Mouse (Mus musculus): ENCODE data around the gene Ehmt2. TPM values are rescaled to one million over a fixed set of nuclear protein-coding genes. Genes with fewer than 3 reads are reported as not detected.
A peak's percentile ranks its signal among the peaks of the same experiment; 100 is the strongest.
"Not testable (repeated sequence)": the region's sequence is repeated elsewhere in the genome, so short reads cannot be mapped to it uniquely, and the experiment has no call there.

The Ehmt2 gene
- total RNA-seq, 2 experiments from 2014 or later, result 162 to 194 TPM

- DNase-seq (ENCODE audit: low spot score in 2 of 2), result no peak
- intact Hi-C loops (cut with DNase I), result no loop called here
Observed at GRCm38 (mm10) chr17:34887942-34888341, 10.3 kb upstream of the Ehmt2 start.

- intact Hi-C loops (cut with DNase I), result loop anchor here (5.0 kb wide), 2 partner anchors 38 to 53 kb away; partner anchors contain the start of genes Dxo, Nelfe, Skiv2l and Stk19
Observed at GRCm38 (mm10) chr17:34890074-34890743, 8.1 kb upstream of the Ehmt2 start.

GRCm38 (mm10) chr17:34891377-34891776, 6.9 kb upstream of the Ehmt2 start:
- DNase-seq (ENCODE audit: low spot score in 2 of 2), result no peak
- intact Hi-C loops (cut with DNase I), result loop anchor here (5.0 kb wide), 2 partner anchors 39 to 54 kb away; partner anchors contain the start of genes Dxo, Nelfe, Skiv2l and Stk19

More at GRCm38 (mm10) chr17:34890074-34890743, 8.1 kb upstream of the Ehmt2 start:
- DNase-seq (ENCODE audit: low spot score in 2 of 2), result no peak

GRCm38 (mm10) chr17:34893072-34893824, 5.0 kb upstream of the Ehmt2 start:
- intact Hi-C loops (cut with DNase I), result loop anchor here (5.0 kb wide), 2 partner anchors 41 to 56 kb away; partner anchors contain the start of genes Dxo, Nelfe, Skiv2l and Stk19
- DNase-seq (ENCODE audit: low spot score in 2 of 2), result no peak

GRCm38 (mm10) chr17:34894074-34894597, 4.1 kb upstream of the Ehmt2 start:
- intact Hi-C loops (cut with DNase I), result loop anchor here (5.0 kb wide), 2 partner anchors 42 to 57 kb away; partner anchors contain the start of genes Dxo, Nelfe, Skiv2l and Stk19
- DNase-seq (ENCODE audit: low spot score in 2 of 2), result peak; percentile 90 to 93

GRCm38 (mm10) chr17:34894801-34895530, 3.3 kb upstream of the Ehmt2 start:
- intact Hi-C loops (cut with DNase I), result loop anchor here (5.0 kb wide), 5 partner anchors 43 to 342 kb away; partner anchors contain the start of genes Dxo, Nelfe, Nfkbil1 and Ppt2
- DNase-seq (ENCODE audit: low spot score in 2 of 2), result peak; percentile 33 to 56

- intact Hi-C loops (cut with DNase I), result loop anchor here (5.0 kb wide), 3 partner anchors 57 to 342 kb away; partner anchors contain the start of genes Nfkbil1, Ppt2 and Prrt1
- no peak for DNase-seq (ENCODE audit: low spot score in 2 of 2)
Observed at GRCm38 (mm10) chr17:34895724-34896123, 2.5 kb upstream of the Ehmt2 start.

- DNase-seq (ENCODE audit: low spot score in 2 of 2), result no peak
- intact Hi-C loops (cut with DNase I), result loop anchor here (5.0 kb wide), 3 partner anchors 56 to 341 kb away; partner anchors contain the start of genes Nfkbil1, Ppt2 and Prrt1
Observed at GRCm38 (mm10) chr17:34896366-34896765, 1.9 kb upstream of the Ehmt2 start.

- intact Hi-C loops (cut with DNase I), result loop anchor here (5.0 kb wide), 3 partner anchors 55 to 340 kb away; partner anchors contain the start of genes Nfkbil1, Ppt2 and Prrt1
- DNase-seq (ENCODE audit: low spot score in 2 of 2), result peak in 1 of 2 experiments; percentile 49
Observed at GRCm38 (mm10) chr17:34897373-34898159, 703 bp upstream of the Ehmt2 start.

- intact Hi-C loops (cut with DNase I), result loop anchor here (5.0 kb wide), 3 partner anchors 54 to 339 kb away; partner anchors contain the start of genes Nfkbil1, Ppt2 and Prrt1
- peak in 1 of 2 experiments; percentile 38 for DNase-seq (ENCODE audit: low spot score in 2 of 2)
Observed at GRCm38 (mm10) chr17:34898706-34899052, 410 bp downstream of the Ehmt2 start.

GRCm38 (mm10) chr17:34899053-34899889, 1.0 kb downstream of the Ehmt2 start:
- DNase-seq (ENCODE audit: low spot score in 2 of 2), result peak; percentile 39 to 52
- intact Hi-C loops (cut with DNase I), result loop anchor here (5.0 kb wide), 3 partner anchors 53 to 338 kb away; partner anchors contain the start of genes Nfkbil1, Ppt2 and Prrt1

GRCm38 (mm10) chr17:34899890-34900243, 1.6 kb downstream of the Ehmt2 start:
- no peak for DNase-seq (ENCODE audit: low spot score in 2 of 2)
- intact Hi-C loops (cut with DNase I), result loop anchor here (5.0 kb wide), 3 partner anchors 52 to 337 kb away; partner anchors contain the start of genes Nfkbil1, Ppt2 and Prrt1

GRCm38 (mm10) chr17:34900826-34901225, 2.6 kb downstream of the Ehmt2 start:
- DNase-seq (ENCODE audit: low spot score in 2 of 2); intact Hi-C loops (cut with DNase I): not testable (repeated sequence)

GRCm38 (mm10) chr17:34901948-34902347, 3.7 kb downstream of the Ehmt2 start:
- intact Hi-C loops (cut with DNase I), result not testable (repeated sequence)

GRCm38 (mm10) chr17:34902895-34903294, 4.6 kb downstream of the Ehmt2 start:
- DNase-seq (ENCODE audit: low spot score in 2 of 2), result no peak
- intact Hi-C loops (cut with DNase I), result no loop called here

More at GRCm38 (mm10) chr17:34901948-34902347, 3.7 kb downstream of the Ehmt2 start:
- DNase-seq (ENCODE audit: low spot score in 2 of 2), result not testable (repeated sequence)

GRCm38 (mm10) chr17:34910982-34911381, 12.7 kb downstream of the Ehmt2 start:
- intact Hi-C loops (cut with DNase I), result loop anchor here (5.0 kb wide), 1 partner anchor 54 kb away; no protein-coding TSS in a partner anchor
- DNase-seq (ENCODE audit: low spot score in 2 of 2), result no peak

- peak; percentile 39 to 47 for DNase-seq (ENCODE audit: low spot score in 2 of 2)
- intact Hi-C loops (cut with DNase I), result loop anchor here (5.0 kb wide), 1 partner anchor 55 kb away; no protein-coding TSS in a partner anchor
Observed at GRCm38 (mm10) chr17:34911945-34912351, 13.7 kb downstream of the Ehmt2 start.
